Mouse (Mus musculus) lung, postnatal 4 days (tissue): Measurements from ENCODE around the gene Snx21.

Source experiments
- DNase-seq, 2 experiments: peaks; one replicate each; pipeline ENCODE4 v3.0.0; 2021

Snx21 gene

DNA sequence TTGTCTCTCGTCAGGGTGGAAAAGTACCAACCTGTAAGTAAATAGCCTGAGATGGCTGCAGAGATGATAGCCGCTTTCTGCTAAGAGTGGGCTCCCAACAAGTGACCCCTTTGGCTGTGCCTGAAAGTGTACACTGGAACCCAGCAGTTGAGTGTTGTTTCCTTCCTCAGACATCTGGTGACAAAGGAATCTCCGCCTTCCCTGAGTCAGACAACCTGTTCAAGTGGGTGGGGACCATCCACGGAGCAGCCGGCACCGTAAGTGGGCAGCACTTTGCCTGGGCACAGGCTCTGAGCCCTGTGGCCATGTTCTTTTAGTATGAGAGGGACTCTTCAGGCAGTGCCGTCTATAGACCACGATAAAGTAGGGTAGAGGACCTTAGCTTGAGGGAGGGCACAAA lies 14.5 kb upstream of the Snx21 start:
- DNase-seq, result no peak

DNA sequence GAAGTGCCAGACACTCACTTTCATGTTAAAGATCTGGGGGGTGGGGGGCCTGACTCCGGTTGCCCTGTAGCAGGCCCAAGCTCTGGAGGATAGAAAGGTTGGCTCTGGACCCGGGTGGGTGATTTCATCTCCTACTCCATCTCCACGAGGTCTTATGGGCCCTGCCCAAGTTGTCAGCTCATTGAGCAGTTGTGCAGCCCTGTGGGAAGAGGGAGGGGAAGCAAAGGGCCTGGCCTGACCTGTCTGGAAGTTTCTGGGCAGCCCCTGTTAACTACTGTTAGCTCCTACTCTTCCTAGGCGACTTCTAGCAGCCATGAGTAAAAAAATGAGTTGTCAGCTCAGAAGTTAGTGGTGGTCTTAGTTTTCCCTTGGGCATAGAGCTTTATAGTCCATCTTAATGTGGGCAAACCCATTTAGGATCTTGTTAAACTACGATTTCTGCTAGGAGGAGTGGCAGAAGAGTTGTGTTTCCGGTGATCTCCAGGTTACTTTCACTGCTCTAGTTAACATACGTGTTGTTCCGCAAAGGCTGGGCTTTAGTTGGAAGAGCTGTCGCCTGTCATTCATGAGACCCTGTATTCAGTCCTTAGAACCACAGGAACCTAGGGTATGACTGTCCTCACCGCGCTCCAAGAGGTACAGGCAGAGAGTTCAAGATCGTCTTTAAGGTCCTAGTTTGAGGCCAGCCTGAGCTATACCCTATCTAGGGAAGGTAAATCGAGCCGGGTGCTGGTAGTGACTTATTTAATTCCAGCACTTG lies 12.2 kb upstream of the Snx21 start:
- DNase-seq, result no peak

- no peak for DNase-seq
Observed at GRCm38 (mm10) chr2:164773989-164774364, 11.6 kb upstream of the Snx21 start.

DNA sequence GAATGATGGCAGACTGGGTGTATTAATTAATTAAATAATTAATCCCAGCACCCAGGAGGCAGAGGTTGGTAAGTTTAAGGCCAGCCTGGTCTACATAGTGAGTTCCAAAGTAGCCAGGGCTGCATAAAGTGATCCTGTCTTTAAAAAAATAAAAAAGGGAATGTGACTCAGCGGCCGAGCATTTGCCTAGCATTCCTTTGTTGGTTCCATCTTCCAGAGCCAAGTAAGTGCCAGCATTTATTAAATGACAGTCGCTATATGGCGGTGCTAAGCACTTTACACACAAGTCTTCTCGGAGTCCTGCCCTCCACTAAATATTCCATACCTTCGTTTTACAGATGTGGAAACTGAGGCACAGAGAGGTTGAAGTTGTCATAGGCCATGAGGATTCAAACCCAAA lies 9.5 kb upstream of the Snx21 start:
- no peak for DNase-seq

- no peak for DNase-seq
Observed at GRCm38 (mm10) chr2:164776801-164777200, 8.8 kb upstream of the Snx21 start.

DNA sequence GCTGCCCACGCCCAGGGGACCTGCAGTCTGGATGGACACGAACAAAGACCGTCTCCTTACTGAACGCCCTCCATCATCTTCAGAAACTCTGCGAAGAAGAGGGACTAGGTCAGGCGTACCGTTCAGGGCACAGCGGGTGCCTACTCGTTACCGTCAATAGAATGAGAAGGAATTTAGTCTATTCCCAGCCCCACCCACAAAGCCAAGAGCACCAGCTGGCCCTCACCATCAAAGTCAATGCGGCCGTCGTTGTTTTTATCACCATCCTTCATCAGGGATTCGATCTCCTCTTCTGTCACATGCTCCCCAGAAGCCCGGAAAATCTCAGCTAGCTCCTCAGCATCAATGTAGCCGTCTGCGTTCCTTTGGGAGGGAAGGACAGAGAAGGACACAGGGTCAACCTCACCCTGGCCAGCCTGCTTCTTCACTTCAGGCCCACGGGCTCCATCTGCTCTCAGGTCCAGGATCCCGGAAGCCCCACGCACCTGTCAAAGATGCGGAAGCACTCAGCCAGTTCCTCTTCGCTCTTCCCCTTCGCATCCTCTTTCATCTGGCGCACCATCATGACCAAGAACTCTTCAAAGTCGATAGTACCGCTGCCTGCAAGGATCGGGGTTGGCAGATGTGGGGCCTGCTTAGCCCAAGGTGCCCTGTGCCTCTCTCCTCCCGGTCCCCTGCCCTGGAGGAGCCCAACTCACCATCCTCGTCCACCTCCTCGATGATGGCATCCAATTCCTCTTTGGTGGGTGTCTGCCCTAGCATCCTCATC lies 8.2 kb upstream of the Snx21 start:
- no peak for DNase-seq

DNA sequence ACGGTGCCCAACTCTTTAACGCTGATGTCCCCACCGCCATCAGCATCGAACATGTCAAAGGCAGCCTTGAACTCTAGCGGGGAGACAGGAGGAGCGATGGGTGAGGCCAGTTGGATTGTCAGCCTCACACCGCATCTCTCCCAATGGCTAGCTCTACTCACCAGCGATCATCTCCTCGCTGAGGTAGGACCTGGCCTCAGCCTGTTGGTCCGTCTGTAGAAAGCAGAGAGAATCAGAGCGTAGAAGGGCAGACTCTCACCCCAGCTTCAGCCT lies 7.7 kb upstream of the Snx21 start:
- no peak for DNase-seq

- no peak for DNase-seq
Observed at GRCm38 (mm10) chr2:164778809-164779208, 6.8 kb upstream of the Snx21 start.

GRCm38 (mm10) chr2:164779481-164780086 lies 6.0 kb upstream of the Snx21 start, which contains the start of gene Tnnc2:
TSS of gene Tnnc2 (minus strand) at chr2:164779967.
- DNase-seq, result no peak

GRCm38 (mm10) chr2:164781876-164782275 lies 3.7 kb upstream of the Snx21 start:
- DNase-seq, result no peak

- no peak for DNase-seq
Observed at GRCm38 (mm10) chr2:164783926-164784581, 1.6 kb upstream of the Snx21 start.

GRCm38 (mm10) chr2:164784869-164785420 lies 678 bp upstream of the Snx21 start:
- DNase-seq, result peak in 1 of 2 experiments; percentile 15

DNA sequence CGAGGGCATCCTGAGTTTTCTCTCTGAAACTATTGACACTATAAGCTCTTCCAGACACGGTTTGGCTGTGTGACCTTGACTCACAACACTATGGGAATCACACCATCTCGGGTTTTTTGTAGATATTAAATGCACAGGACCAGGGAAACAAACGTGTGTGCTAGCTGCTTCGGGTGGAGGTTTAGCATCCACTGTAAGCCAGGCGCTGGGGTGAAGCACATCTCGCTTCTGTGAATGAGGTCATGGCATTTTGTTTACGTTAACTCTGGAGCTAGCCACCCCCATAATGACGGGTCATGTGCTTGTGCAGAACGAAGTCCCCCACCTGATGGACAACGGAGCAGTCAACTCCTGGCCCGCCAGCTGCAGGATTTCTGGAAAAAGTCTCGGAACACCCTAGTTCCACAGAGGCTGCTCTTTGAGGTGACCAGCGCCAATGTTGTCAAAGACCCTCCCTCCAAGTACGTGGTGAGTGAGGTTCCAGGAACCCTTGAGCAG lies 814 bp downstream of the Snx21 start:
- DNase-seq, result peak; percentile 35 to 44

DNA sequence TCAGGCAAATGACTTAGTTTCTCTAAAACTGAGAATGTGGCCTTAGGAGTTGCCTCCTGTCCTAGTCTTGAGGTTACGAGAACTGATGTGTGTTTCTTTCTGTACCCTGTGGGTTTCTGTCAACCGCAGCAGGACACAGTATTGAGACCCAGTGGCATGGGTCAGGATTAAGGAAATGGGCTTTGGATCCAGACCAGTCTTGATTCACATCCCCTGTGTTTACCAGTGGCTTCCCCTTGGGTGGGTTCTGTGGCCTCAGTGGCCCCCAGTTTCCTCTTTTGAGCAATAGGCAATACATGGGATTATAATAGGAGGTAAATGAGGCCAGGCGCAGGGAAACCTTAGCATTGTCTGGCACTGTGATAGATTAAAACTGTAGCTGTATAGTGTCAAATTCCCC lies 1.4 kb downstream of the Snx21 start:
- no peak for DNase-seq

- no peak for DNase-seq
Observed at GRCm38 (mm10) chr2:164787779-164788178, 2.2 kb downstream of the Snx21 start.

DNA sequence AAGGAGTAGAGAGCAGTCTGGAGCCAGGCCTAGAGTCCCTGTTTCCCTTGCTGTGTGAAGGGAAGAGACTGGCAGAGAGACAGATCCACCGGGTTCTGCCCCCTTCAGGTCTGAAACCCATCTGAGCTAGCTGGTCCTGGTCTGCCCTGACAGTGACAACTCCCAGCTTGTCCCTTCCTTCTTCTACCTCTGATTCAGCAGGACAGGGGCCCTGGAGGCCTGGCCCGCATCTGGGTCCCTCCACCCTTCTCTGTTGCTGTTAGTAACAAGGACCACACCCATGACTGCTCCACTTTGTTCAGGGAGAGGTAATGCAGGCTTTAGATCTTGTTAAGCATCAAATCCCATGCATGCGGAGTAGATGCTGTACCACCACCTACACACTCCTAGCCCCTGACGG lies 2.8 kb downstream of the Snx21 start:
- DNase-seq, result no peak

GRCm38 (mm10) chr2:164790451-164790850 lies 4.8 kb downstream of the Snx21 start:
- DNase-seq, result peak; percentile 51 to 67

- no peak for DNase-seq
Observed at GRCm38 (mm10) chr2:164791841-164792261, 6.2 kb downstream of the Snx21 start.

DNA sequence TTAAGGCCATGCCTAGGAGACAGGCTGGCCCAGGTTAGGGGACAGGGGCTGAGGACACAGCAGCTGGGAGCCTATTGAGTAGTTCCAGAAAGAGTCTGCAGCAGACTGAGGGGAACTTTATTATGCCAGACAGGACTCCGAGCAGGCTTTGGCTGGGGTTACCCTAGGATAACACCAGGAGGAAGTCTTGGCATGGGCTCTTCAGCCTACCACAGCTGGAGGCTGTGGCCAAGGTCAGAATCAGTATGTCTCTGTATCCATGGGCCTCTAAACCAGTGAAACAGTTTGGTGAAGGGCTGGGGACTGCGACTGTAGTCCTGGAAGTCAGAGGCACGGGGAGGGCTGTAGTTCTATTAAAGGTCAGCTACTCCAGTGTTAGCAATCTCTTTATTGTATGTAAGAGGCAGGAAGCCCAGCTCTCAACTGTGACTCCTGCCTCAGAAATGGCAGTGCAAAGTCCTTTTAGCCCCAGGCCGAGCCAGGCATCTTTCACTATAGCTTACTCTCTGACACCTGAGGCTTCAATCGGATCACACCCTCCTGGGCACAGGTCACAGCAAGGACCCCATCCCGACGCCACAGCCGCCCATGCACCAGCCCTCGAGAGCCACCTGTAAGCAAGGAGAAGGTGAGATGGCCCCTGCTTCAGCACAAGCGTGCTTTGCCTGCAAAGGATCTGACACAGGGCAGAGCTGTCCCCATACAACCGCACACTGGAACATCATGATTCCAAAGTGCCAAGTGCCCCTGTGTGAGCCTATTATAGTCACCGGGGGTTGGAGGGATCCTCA lies 7.0 kb downstream of the Snx21 start:
- DNase-seq, result no peak

DNA sequence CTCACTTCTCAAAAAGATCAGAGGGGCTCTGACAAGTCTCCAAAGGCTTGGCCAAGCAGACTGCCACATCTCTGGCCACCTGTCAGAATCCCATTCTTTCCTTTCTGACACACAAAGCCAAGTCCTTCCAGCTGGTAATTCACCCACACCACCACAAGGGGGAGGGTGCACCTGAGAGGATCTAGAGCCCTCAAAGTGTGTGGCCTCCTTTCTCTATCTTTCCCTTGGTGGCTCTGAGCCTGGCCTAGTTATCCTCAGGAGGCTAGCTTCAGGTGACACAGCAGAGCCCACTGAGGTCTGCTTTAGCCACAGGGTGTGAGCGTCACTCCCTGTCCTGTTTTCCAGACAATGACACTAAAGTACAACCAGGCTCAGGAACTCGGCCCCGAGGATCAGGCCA lies 7.6 kb downstream of the Snx21 start:
- DNase-seq, result peak; percentile 61 to 67

DNA sequence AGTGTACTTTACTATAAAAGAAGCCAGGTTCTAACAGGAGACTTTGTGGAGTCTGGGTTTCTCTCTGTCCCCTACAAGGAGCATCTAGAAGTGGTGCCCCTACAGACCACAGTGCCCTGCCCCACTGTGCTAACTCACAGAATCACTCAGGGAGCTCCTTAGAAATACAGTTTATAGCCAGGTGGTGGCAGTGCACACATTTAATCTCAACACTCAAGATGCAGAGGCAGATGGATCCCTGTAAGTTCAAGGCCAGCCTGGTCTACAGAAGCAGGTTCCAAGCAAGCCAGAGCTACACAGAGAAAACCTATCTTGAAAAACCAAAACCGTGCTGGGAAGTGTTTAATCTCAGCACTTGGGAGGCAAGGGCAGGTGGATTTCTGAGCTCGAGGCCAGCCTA lies 8.1 kb downstream of the Snx21 start:
- DNase-seq, result peak in 1 of 2 experiments; percentile 20

- peak; percentile 80 to 87 for DNase-seq
Observed at GRCm38 (mm10) chr2:164794293-164794692, 8.7 kb downstream of the Snx21 start.
